Mouse (Mus musculus): ENCODE results near the gene AW146154. TPM values are rescaled to one million over a fixed set of nuclear protein-coding genes. Genes with fewer than 3 reads are reported as not detected.
"Not testable (repeated sequence)": the region's sequence is repeated elsewhere in the genome, so short reads cannot be mapped to it uniquely, and the experiment has no call there.

The AW146154 gene
- 5.5 and 5.9 TPM in 2 replicates for polyA plus RNA-seq (2012; rRNA removed)

DNA sequence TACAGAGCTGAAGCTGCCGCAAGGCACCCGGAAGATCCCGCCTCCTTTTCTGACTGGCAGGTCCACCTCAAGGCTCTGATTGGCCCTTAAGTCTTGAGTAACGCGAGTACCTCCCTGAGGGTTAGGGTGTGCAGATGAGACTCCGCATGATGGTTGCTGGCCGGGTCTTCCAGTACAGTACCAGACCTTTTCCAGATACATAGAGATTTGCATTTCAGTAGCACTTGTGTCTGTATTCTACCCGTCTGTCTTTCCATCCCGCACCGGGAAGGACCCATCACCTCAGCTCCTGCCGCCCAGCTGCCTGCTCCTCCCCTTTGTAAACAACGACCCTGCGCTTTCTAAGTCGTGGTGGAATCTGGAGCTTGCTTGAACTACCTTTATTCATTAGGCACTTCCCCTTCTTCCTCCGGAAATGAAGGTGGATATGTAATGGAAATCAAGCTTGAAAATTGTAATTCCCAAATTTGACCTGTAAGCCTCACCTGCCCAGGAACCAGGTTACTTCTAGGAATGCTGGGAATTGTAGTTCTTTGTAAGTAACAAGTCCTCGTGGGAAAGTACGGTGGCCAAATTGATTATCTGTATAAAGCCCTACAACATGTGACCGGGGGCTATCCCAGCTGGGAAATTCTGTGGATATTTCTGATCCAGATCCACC, at the start of gene AW146154, which contains the start of gene Gm20449:
Gene AW146154, minus strand, starts transcription at position 502 of the 661 bp plus-strand sequence.
Gene Gm20449, minus strand, starts transcription at position 29 of the 661 bp plus-strand sequence.
- TF ChIP-seq POLR2A (IDR thresholded peaks at IDR 0.05; ENCODE audit: borderline replicate concordance, extremely low read depth, insufficient read depth, insufficient read length, poor library complexity, severe bottlenecking), result no peak
- no peak for TF ChIP-seq CTCF (IDR thresholded peaks at IDR 0.05; ENCODE audit: borderline replicate concordance, extremely low read depth, insufficient read depth, insufficient read length)
- DNase-seq (ENCODE audit: low read depth), result peak; percentile 97

DNA sequence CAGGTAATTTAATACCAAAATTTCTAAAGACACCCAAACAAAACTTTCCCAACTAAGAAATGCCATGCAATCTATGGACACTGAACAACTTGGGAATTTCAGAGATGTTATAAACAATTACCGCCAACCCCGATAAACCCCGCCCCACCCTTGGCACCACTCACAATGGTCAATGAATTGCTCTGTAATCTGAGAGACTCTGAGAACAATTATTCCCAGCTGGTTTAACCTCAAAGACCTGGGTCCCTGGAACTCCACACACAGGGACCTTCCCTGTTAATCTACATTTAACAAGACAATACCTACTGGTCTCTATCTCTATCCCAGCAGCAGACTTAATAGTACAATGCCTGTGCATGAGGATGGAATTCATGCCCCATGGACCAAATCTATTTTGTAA, 13.0 kb upstream of the AW146154 start:
- TF ChIP-seq POLR2A (IDR thresholded peaks at IDR 0.05; ENCODE audit: borderline replicate concordance, extremely low read depth, insufficient read depth, insufficient read length, poor library complexity, severe bottlenecking), result no peak
- TF ChIP-seq CTCF (IDR thresholded peaks at IDR 0.05; ENCODE audit: borderline replicate concordance, extremely low read depth, insufficient read depth, insufficient read length), result no peak
- DNase-seq (ENCODE audit: low read depth), result no peak

DNA sequence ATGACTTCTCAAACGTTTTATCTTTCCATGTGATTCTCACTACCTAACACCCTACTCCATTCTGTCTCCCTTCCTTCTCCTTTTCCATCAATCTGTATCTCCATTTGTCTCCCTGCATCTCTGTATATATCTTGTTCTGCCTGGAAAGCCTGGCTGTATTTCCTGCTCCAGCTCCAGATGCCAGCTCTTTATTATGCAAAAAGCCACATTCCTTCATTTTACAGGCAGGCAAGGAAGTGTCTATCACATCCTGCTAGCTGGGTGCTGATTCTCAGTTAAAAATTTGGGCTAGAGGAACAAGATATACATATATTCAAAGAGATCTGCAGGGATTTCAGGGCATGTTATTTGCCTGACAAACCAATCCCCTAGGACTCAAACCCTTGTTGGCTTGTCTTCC, 12.5 kb upstream of the AW146154 start:
- no peak for DNase-seq (ENCODE audit: low read depth)
- TF ChIP-seq POLR2A (IDR thresholded peaks at IDR 0.05; ENCODE audit: borderline replicate concordance, extremely low read depth, insufficient read depth, insufficient read length, poor library complexity, severe bottlenecking), result no peak
- no peak for TF ChIP-seq CTCF (IDR thresholded peaks at IDR 0.05; ENCODE audit: borderline replicate concordance, extremely low read depth, insufficient read depth, insufficient read length)

DNA sequence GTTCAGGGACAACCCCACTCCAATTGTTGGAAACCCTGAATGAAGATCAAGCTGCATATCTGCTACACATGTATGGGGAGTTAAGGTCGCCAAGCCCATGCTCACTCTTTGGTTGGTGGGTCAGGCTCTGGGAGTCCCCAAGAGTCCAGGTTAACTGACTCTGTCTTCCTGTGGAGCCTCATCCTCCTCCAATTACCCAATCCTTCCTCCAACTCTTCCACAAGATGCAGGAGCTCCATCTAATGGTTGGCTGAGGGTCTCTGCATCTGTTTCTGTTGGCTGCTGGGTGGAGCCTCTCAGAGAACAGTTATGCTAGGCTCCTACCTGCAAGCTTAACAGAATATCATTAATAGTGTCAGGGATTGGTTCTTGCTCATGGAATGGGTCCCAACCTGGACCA, 2.7 kb upstream of the AW146154 start:
- TF ChIP-seq CTCF (IDR thresholded peaks at IDR 0.05; ENCODE audit: borderline replicate concordance, extremely low read depth, insufficient read depth, insufficient read length), result no peak
- TF ChIP-seq POLR2A (IDR thresholded peaks at IDR 0.05; ENCODE audit: borderline replicate concordance, extremely low read depth, insufficient read depth, insufficient read length, poor library complexity, severe bottlenecking), result no peak
- DNase-seq (ENCODE audit: low read depth), result no peak

DNA sequence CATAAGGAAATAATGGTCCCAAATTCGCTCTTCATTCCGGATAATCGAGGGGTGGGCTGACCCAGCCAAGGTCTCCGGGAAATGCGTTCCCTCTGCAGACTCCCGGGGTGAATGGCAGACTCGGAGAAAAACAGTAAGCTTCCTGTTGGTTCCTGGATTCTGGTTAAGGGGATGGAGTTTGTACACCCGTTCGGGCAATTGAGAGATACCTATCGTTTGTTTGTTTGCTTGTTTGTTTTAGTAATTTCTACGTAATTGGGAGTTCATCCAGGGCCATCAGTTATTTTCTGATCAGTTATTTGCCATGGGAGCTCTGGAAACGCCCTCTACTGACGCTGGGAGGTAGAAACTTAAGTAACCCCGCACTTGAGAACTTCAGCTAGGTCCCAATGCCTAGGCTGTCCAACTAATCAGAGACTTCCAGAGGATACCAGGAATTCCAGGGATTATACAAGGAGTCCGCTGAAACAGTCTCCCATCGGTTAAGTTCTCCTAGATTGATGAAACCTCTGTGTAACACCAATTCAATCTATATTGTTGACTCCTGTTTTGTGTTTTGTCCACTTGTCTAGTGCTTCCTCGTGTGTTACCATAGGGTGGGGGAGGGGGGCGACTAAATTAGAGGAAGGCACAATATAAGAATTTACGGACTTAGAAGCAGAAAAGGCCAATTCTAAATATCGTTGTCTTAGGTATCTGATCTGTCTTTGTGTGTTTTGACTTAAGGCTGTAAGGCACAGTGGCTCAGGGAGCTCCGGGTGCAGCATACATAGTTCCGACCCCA, 653 bp upstream of the AW146154 start:
- no peak for TF ChIP-seq POLR2A (IDR thresholded peaks at IDR 0.05; ENCODE audit: borderline replicate concordance, extremely low read depth, insufficient read depth, insufficient read length, poor library complexity, severe bottlenecking)
- TF ChIP-seq CTCF (IDR thresholded peaks at IDR 0.05; ENCODE audit: borderline replicate concordance, extremely low read depth, insufficient read depth, insufficient read length), result peak; percentile 27; the same call in 1 of the 2 replicates

DNA sequence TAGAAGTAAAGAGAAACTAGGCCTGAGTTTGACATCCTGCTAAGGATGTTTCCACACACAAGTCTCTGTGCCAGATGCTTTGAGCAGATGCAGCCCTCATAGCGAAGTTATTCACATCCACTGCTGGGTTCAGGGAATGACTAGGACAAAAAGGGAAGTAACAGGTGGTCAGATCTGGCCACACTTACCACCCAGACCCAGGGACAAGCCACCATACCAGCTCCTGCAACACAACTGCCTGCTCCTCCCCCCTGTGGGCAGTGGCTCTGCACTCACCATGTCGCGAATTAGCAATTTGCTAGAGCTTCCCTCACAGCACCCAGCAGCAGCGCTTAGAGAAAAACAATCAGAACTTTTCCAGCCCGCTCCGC, 687 bp downstream of the AW146154 start:
- DNase-seq (ENCODE audit: low read depth), result not testable (repeated sequence)

More for the DNA sequence above, 653 bp upstream of the AW146154 start:
- peak; percentile 66 for DNase-seq (ENCODE audit: low read depth)

DNA sequence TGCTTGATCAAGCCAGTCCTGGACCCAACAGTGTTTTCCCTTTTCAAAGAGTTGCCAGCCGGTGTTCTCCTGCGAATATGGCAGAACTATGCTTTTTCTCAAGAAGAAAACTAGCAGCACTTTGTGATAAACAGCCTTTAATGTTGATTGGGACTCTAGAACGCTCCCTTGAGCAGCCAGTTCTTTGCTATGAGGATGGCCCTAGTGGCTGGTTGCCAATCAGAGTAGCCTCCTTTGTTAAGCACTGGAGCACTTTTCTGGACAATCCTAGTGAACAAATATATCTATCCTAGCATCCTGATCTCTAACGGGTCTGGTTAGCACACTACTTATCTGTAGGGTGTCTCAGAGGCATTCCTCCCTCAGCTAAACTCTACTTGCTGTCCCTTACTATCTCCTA, 1.2 kb downstream of the AW146154 start:
- not testable (repeated sequence) for DNase-seq (ENCODE audit: low read depth)

DNA sequence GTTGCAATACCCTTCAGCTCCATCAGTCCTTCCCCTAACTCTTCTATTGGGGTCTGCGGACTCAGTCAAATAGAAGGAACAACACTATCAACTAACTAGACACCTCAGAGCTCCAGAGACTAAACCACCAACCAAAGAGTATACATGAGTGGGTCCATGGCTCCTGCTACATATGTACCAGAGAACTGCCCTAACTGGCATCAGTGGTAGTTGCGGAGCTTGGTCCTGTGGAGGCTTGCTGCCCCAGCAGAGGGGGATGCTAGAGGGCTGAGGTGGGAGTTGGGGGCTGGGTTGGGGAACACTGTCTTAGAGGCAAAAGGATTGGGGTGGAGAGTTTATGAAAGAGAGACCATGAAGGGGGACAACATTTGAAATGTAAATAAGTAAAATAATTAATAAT, 1.8 kb downstream of the AW146154 start:
- TF ChIP-seq POLR2A (IDR thresholded peaks at IDR 0.05; ENCODE audit: borderline replicate concordance, extremely low read depth, insufficient read depth, insufficient read length, poor library complexity, severe bottlenecking) (no peak), CTCF (IDR thresholded peaks at IDR 0.05; ENCODE audit: borderline replicate concordance, extremely low read depth, insufficient read depth, insufficient read length) (no peak)
- DNase-seq (ENCODE audit: low read depth), result no peak

DNA sequence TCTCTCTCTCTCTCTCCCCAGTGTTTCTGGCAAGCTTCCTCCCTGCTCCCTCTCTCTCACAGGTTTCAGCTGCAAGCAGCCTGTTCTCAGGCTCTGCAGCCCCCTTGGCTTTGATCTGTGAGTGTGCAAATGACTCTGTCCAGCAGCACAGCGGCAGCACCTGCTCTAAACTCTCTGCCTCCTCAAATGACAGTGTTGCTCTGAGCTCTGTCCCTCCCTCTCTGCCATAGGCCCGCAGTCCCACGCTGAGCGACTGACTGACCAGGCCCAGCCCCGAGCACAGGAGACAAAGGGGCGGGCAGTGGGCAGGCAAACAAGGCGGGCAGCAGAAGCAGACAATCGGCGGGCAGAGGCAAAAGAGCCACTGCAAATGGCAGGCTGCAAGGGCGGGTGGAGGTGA, 47.8 kb downstream of the AW146154 start:
- peak; percentile 16 for DNase-seq (ENCODE audit: low read depth)
- TF ChIP-seq POLR2A (IDR thresholded peaks at IDR 0.05; ENCODE audit: borderline replicate concordance, extremely low read depth, insufficient read depth, insufficient read length, poor library complexity, severe bottlenecking) (no peak), CTCF (IDR thresholded peaks at IDR 0.05; ENCODE audit: borderline replicate concordance, extremely low read depth, insufficient read depth, insufficient read length) (no peak)

DNA sequence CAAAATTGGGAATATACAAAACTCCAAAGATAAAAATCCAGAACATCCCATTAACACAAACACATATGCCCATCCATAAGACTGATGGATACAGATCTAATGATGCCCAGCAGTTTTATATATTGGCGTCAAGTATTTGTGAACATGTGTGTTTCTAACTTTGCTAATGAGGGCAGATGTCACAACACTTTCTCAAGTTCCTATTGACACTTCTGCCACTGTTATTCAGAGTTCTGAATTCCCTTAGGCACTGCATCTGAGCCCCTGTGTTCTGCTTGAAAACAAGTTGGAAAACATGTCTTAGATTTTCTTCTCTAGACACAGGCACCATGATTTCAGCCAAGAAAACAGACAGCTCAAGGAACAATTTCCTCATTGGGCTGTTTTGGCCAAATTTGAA, 51.1 kb downstream of the AW146154 start, which contains the start of gene Vmn2r57:
Gene Vmn2r57, minus strand, starts transcription at position 101 of the 400 bp plus-strand sequence.
- not testable (repeated sequence) for DNase-seq (ENCODE audit: low read depth)

Other genes starting within 250 kb of the AW146154 start
- gene AI987944, start 106.5 kb downstream of the AW146154 start, polyA plus RNA-seq (2012; rRNA removed), result 3.9 and 4.0 TPM in 2 replicates
- 0.15 and 0.23 TPM in 2 replicates for gene Vmn2r57, start 51.2 kb downstream of the AW146154 start, polyA plus RNA-seq (2012; rRNA removed)
- 0.07 and 0.11 TPM in 2 replicates for gene Gm20449, start 473 bp downstream of the AW146154 start, polyA plus RNA-seq (2012; rRNA removed)
- not detected in 2 replicates for gene Gm6871, start 73.8 kb upstream of the AW146154 start, polyA plus RNA-seq (2012; rRNA removed)
- 15.2 and 16.1 TPM in 2 replicates for gene 2610021A01Rik, start 99.3 kb upstream of the AW146154 start, polyA plus RNA-seq (2012; rRNA removed)
- gene Zfp788, start 133.3 kb upstream of the AW146154 start, polyA plus RNA-seq (2012; rRNA removed), result 16.1 and 18.5 TPM in 2 replicates